Mouse (Mus musculus) lung, embryonic 15.5 days (tissue): Measurements from ENCODE around the gene Rapgef1. TPM values are rescaled to one million over a fixed set of nuclear protein-coding genes. Genes with fewer than 3 reads are reported as not detected.
"Not testable (repeated sequence)": the region's sequence is repeated elsewhere in the genome, so short reads cannot be mapped to it uniquely, and the experiment has no call there.

Experiments
- ATAC-seq: fragments of 200-750 bp; cut with Nextera tagmentation; 2 replicates; pipeline ENCODE4 v1.8.0; 2017; ENCODE audit warnings: moderate number of reproducible peaks, borderline replicate concordance; ENCODE audit not compliant: low FRiP score, low TSS enrichment; ENCODE audit errors: extremely low read depth
- H3K27ac ChIP-seq: fragments of 300-500 bp; sonication (generic); 2 replicates; pipeline ENCODE4 v1.5.1; 2015; ENCODE audit warnings: moderate library complexity, mild to moderate bottlenecking, inconsistent platforms
- H3K27me3 ChIP-seq: fragments of 300-500 bp; sonication (generic); 2 replicates; pipeline ENCODE4 v1.6.1; 2015; ENCODE audit warnings: inconsistent platforms
- H3K36me3 ChIP-seq: fragments of 300-500 bp; sonication (generic); 2 replicates; pipeline ENCODE4 v1.6.1; 2015; ENCODE audit warnings: inconsistent platforms
- H3K4me1 ChIP-seq: fragments of 300-500 bp; sonication (generic); 2 replicates; pipeline ENCODE4 v1.6.1; 2015; ENCODE audit warnings: inconsistent platforms
- H3K4me2 ChIP-seq: fragments of 300-500 bp; sonication (generic); 2 replicates; pipeline ENCODE4 v1.6.1; 2015; ENCODE audit warnings: inconsistent platforms, mild to moderate bottlenecking, moderate library complexity
- H3K4me3 ChIP-seq: fragments of 300-500 bp; sonication (generic); 2 replicates; pipeline ENCODE4 v1.5.1; 2015; ENCODE audit warnings: mild to moderate bottlenecking, inconsistent platforms
- H3K9ac ChIP-seq: fragments of 300-500 bp; sonication (generic); 2 replicates; pipeline ENCODE4 v1.6.1; 2015; ENCODE audit warnings: inconsistent platforms
- H3K9me3 ChIP-seq: fragments of 300-500 bp; sonication (generic); 2 replicates; pipeline ENCODE4 v1.6.1; 2016; ENCODE audit warnings: inconsistent platforms
- WGBS: fragments of 180-500 bp; shearing (Covaris S2); methylation state at CpG from one replicate; pipeline ENCODE4 v1.1.7; 2015; 5-methylcytosine and 5-hydroxymethylcytosine counted together
- polyA plus RNA-seq: library from polyadenylated mRNA; unstranded; fragments of >200 nt; fragmentation: Nextera tagmentation; extraction: Ambion mirVana; gene quantifications from 2 replicates; pipeline ENCODE4 v1.2.1, GENCODE M21; 2015

Gene Rapgef1
- polyA plus RNA-seq, 1 experiment from 2014 or later, result 14.2 TPM

DNA sequence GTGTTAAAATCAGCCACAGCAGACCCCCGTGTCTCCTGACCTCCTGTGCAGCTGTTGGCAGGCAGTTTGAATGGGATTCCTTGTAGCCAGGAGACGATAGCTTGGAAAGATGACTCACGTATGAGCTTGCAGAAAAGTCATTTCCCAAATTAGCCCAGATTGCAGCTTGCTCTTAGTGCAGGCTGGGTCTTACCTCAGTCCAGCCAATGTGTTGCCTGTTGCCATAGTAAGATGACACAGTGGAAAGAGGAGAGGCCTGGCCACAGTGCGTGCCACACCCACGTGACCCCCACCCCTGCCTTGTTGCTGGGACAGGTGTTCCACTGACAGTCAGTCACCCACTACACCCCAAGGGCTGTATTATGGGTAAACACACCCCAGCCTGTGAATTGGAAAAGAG is 5.2 kb downstream of the Rapgef1 start:
- no peak overlapping the region for H3K4me3 ChIP-seq
- H3K36me3 ChIP-seq, result no peaks in the 10 kb centered on the region
- H3K9me3 ChIP-seq, result no peaks in the 10 kb centered on the region
- H3K4me2 ChIP-seq, result no peak overlapping the region
- WGBS, result 74% methylated on average over 5 of the region's 5 CpGs
- H3K4me1 ChIP-seq, result peaks cover 24% of the 10 kb centered on the region
- H3K9ac ChIP-seq, result no peak overlapping the region
- no peak for ATAC-seq
- no peak overlapping the region for H3K27ac ChIP-seq
- H3K27me3 ChIP-seq, result no peaks in the 10 kb centered on the region

- 93% methylated on average over 8 of the region's 8 CpGs for WGBS
- no peak for ATAC-seq
- H3K36me3 ChIP-seq, result no peaks in the 10 kb centered on the region
- H3K9me3 ChIP-seq, result no peaks in the 10 kb centered on the region
- H3K4me2 ChIP-seq, result no peak overlapping the region
- no peaks in the 10 kb centered on the region for H3K27me3 ChIP-seq
- no peak overlapping the region for H3K9ac ChIP-seq
- H3K4me3 ChIP-seq, result no peak overlapping the region
- peaks cover 20% of the 10 kb centered on the region for H3K4me1 ChIP-seq
- no peak overlapping the region for H3K27ac ChIP-seq
Observed at GRCm38 (mm10) chr2:29625573-29626200, 6.2 kb downstream of the Rapgef1 start.

DNA sequence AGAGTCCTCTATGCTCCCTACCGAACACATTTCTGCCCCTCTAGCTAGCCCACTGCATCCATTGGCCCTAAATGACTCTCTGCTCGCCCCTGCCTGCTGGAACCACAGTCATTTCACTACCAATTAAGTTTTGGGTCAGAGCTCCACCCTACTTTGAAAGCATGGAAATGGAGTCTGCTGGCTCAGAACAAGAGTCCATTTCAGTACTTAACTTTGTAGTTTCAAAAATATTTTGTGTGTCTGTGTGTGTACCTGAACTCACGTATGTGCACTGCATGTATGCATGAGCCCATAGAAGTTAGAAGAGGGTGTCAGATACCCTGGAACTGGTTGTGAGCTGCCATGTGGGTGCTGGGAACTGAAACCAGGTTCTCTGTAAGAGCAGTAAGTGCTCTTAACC is 7.8 kb downstream of the Rapgef1 start:
- Histone ChIP-seq H3K4me1 (peaks cover 14% of the 10 kb centered on the region), H3K27ac (no peak overlapping the region), H3K9ac (no peak overlapping the region), H3K27me3 (no peaks in the 10 kb centered on the region), H3K4me3 (no peak overlapping the region), H3K4me2 (no peak overlapping the region), H3K9me3 (no peaks in the 10 kb centered on the region), H3K36me3 (no peaks in the 10 kb centered on the region)
- 83% methylated on average over 3 of the region's 3 CpGs for WGBS
- no peak for ATAC-seq

- Histone ChIP-seq H3K9me3 (no peaks in the 10 kb centered on the region), H3K27me3 (no peaks in the 10 kb centered on the region), H3K27ac (no peak overlapping the region), H3K36me3 (no peaks in the 10 kb centered on the region), H3K9ac (no peak overlapping the region), H3K4me2 (no peak overlapping the region), H3K4me1 (peaks cover 23% of the 10 kb centered on the region), H3K4me3 (no peak overlapping the region)
- no peak for ATAC-seq
- WGBS, result 58% methylated on average over 5 of the region's 5 CpGs
Observed at GRCm38 (mm10) chr2:29628186-29628585, 8.7 kb downstream of the Rapgef1 start.

- no peak overlapping the region for H3K27ac ChIP-seq
- no peak overlapping the region for H3K9ac ChIP-seq
- no peak overlapping the region for H3K4me3 ChIP-seq
- H3K36me3 ChIP-seq, result no peaks in the 10 kb centered on the region
- no peak for ATAC-seq
- H3K4me1 ChIP-seq, result peaks cover 29% of the 10 kb centered on the region
- no peaks in the 10 kb centered on the region for H3K27me3 ChIP-seq
- 77% methylated on average over 5 of the region's 5 CpGs for WGBS
- no peak overlapping the region for H3K4me2 ChIP-seq
- no peaks in the 10 kb centered on the region for H3K9me3 ChIP-seq
Observed at GRCm38 (mm10) chr2:29628763-29629181, 9.3 kb downstream of the Rapgef1 start.

GRCm38 (mm10) chr2:29629311-29629710 is 9.8 kb downstream of the Rapgef1 start:
- no peaks in the 10 kb centered on the region for H3K9me3 ChIP-seq
- H3K4me1 ChIP-seq, result peaks cover 34% of the 10 kb centered on the region
- H3K4me3 ChIP-seq, result no peak overlapping the region
- no peaks in the 10 kb centered on the region for H3K36me3 ChIP-seq
- no peaks in the 10 kb centered on the region for H3K27me3 ChIP-seq
- H3K27ac ChIP-seq, result no peak overlapping the region
- no peak for ATAC-seq
- no peak overlapping the region for H3K4me2 ChIP-seq
- WGBS, result 84% methylated on average over 2 of the region's 2 CpGs
- no peak overlapping the region for H3K9ac ChIP-seq

- no peak for ATAC-seq
- Histone ChIP-seq H3K4me3 (no peak overlapping the region), H3K27me3 (no peaks in the 10 kb centered on the region), H3K4me2 (no peak overlapping the region), H3K27ac (no peak overlapping the region), H3K36me3 (no peaks in the 10 kb centered on the region), H3K9ac (no peak overlapping the region), H3K4me1 (peaks cover 40% of the 10 kb centered on the region), H3K9me3 (no peaks in the 10 kb centered on the region)
- WGBS, result 87% methylated on average over 10 of the region's 10 CpGs
Observed at GRCm38 (mm10) chr2:29630141-29630771, 10.7 kb downstream of the Rapgef1 start.

- Histone ChIP-seq H3K9ac (no peak overlapping the region), H3K36me3 (no peaks in the 10 kb centered on the region), H3K27ac (no peak overlapping the region), H3K4me2 (no peak overlapping the region), H3K4me1 (peaks cover 43% of the 10 kb centered on the region), H3K27me3 (no peaks in the 10 kb centered on the region), H3K9me3 (no peaks in the 10 kb centered on the region), H3K4me3 (no peak overlapping the region)
- no peak for ATAC-seq
Observed at GRCm38 (mm10) chr2:29631020-29631419, 11.5 kb downstream of the Rapgef1 start.

GRCm38 (mm10) chr2:29631564-29632167 is 12.1 kb downstream of the Rapgef1 start:
- H3K4me1 ChIP-seq, result peaks cover 43% of the 10 kb centered on the region
- 92% methylated on average over 12 of the region's 12 CpGs for WGBS
- not testable (repeated sequence) for H3K27ac ChIP-seq

DNA sequence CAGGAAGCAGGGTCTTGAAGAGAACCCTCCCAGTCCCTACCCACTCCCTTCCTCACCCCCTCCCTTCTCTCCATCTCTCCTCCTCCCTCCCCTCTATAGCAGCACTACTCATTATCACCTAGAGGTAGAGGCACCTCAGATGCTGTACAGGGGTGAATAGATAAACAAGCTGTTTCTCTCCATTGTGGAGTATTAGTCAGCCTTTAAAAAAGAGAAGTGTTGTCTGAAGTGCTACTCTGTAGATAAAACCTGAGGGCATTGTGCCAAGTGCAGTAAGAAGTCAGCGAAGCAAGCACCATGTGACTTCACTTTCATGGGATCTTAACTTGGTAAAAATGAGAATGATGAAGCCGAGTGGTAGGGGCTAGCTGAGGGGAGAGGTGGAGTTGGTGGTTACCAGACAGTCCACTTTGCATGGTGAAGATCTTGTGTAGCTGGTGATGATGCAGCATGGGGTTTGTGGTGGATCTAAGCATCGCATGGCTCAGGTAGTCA is 12.7 kb downstream of the Rapgef1 start:
- peak overlapping the region; percentile 88; the same call in 1 of the 2 replicates for H3K27ac ChIP-seq
- 58% methylated on average over 3 of the region's 3 CpGs for WGBS

More at GRCm38 (mm10) chr2:29631564-29632167, 12.1 kb downstream of the Rapgef1 start:
- H3K4me2 ChIP-seq, H3K9me3 ChIP-seq, H3K4me3 ChIP-seq, H3K36me3 ChIP-seq, ATAC-seq, H3K27me3 ChIP-seq, H3K9ac ChIP-seq: not testable (repeated sequence)

DNA sequence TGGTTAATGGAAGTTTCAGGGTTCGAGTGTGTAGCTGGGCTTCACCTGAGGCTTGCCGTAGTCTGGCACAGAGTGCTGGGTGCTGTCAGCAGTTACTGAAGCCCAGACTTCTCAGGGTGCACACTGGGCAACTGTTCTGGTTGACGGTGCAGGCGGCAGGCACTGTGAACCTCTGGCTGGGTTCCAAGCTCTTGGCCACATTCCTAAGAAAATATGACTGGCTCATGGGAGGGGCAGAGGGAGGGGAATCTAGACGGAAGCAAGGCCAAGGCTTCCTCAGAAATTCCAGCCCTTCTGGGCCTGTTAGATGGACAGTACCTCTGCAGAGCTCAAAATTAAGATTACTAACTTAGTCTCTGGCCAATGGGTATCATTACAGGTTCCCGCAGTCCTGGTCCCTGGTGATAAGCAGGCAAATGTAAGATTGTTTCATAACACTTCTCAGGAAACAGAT is 13.6 kb downstream of the Rapgef1 start:
- Histone ChIP-seq H3K9me3 (no peaks in the 10 kb centered on the region), H3K9ac (no peak overlapping the region), H3K27ac (peak overlapping the region; percentile 88), H3K4me1 (peaks cover 37% of the 10 kb centered on the region), H3K36me3 (no peaks in the 10 kb centered on the region), H3K27me3 (no peaks in the 10 kb centered on the region), H3K4me2 (0 out of 2 replicates have a peak overlapping the region, but pooled peaks have one; percentile 26), H3K4me3 (no peak overlapping the region)
- 16% methylated on average over 6 of the region's 6 CpGs for WGBS
- ATAC-seq, result peak; percentile 76

More for the DNA sequence above, 12.7 kb downstream of the Rapgef1 start:
- H3K9ac ChIP-seq, result no peak overlapping the region
- H3K4me1 ChIP-seq, result peaks cover 43% of the 10 kb centered on the region
- no peaks in the 10 kb centered on the region for H3K9me3 ChIP-seq
- H3K27me3 ChIP-seq, result no peaks in the 10 kb centered on the region
- H3K4me3 ChIP-seq, result no peak overlapping the region
- H3K36me3 ChIP-seq, result no peaks in the 10 kb centered on the region
- H3K4me2 ChIP-seq, result no peak overlapping the region
- no peak for ATAC-seq

DNA sequence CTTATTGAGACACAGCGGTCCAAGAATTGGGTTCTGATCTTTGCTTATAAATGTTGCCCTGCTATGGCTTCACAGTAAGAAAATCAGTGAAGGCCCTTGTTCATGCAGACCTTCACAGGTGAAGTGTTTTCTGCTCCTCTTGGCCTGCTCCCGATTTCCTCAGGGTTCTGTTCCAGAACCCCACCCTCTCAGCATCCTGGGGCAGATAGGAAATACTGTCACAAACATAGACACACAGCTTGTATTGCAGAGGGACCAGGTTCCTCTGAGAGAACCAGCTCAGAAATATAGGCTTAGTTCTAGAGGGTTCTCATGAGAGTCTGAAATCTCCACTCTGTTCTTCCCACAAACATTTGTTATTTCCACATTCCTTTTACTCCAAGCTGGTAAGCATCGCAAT is 14.3 kb downstream of the Rapgef1 start:
- H3K9ac ChIP-seq, result no peak overlapping the region
- WGBS, result 66% methylated on average over 3 of the region's 3 CpGs
- H3K27me3 ChIP-seq, result no peaks in the 10 kb centered on the region
- no peak overlapping the region for H3K4me2 ChIP-seq
- peak overlapping the region; percentile 88 for H3K27ac ChIP-seq
- no peaks in the 10 kb centered on the region for H3K36me3 ChIP-seq
- peaks cover 34% of the 10 kb centered on the region for H3K4me1 ChIP-seq
- no peaks in the 10 kb centered on the region for H3K9me3 ChIP-seq
- no peak overlapping the region for H3K4me3 ChIP-seq
- no peak for ATAC-seq
